Mouse (Mus musculus) spleen, embryonic (tissue): ENCODE measurements around the gene Pi16.

ENCODE experiments used
- CTCF ChIA-PET: fragments of 350-600 bp; sonication (Branson Sonifier 250); formaldehyde crosslinking; loops from one replicate; lab custom pipeline; 2022; lab: Charles Lee

Pi16 gene

GRCm38 (mm10) chr17:29303087-29303486 lies 14.4 kb upstream of the Pi16 start:
- CTCF ChIA-PET, result no interaction called here

- CTCF ChIA-PET, result interaction anchor here (1.4 kb wide), 1 partner anchor 9 kb away, joined by 4 read pairs; no protein-coding TSS in a partner anchor
Measured at GRCm38 (mm10) chr17:29303856-29304255, 13.6 kb upstream of the Pi16 start.

GRCm38 (mm10) chr17:29304376-29305057 lies 13.0 kb upstream of the Pi16 start:
- CTCF ChIA-PET, result interaction anchor here (1.4 to 1.6 kb wide), 2 partner anchors 8 to 40 kb away, joined by 3 to 4 read pairs; partner anchors contain the start of gene Ppil1

GRCm38 (mm10) chr17:29305058-29305806 lies 12.2 kb upstream of the Pi16 start:
- CTCF ChIA-PET, result interaction anchor here (1.4 to 1.6 kb wide), 2 partner anchors 8 to 41 kb away, joined by 3 to 4 read pairs; partner anchors contain the start of gene Ppil1

- CTCF ChIA-PET, result interaction anchor here (1.6 kb wide), 1 partner anchor 41 kb away, joined by 3 read pairs; the partner anchor contains the start of gene Ppil1
Measured at GRCm38 (mm10) chr17:29305871-29306270, 11.6 kb upstream of the Pi16 start.

GRCm38 (mm10) chr17:29310056-29310623 lies 7.3 kb upstream of the Pi16 start:
- CTCF ChIA-PET, result interaction anchor here (0.6 kb wide), 1 partner anchor 14 kb away, joined by 3 read pairs; no protein-coding TSS in a partner anchor

GRCm38 (mm10) chr17:29311602-29312001 lies 5.9 kb upstream of the Pi16 start:
- CTCF ChIA-PET, result interaction anchor here (0.6 kb wide), 1 partner anchor 36 kb away, joined by 3 read pairs; no protein-coding TSS in a partner anchor

- CTCF ChIA-PET, result no interaction called here
Measured at GRCm38 (mm10) chr17:29312082-29312481, 5.4 kb upstream of the Pi16 start.

GRCm38 (mm10) chr17:29313300-29313699 lies 4.2 kb upstream of the Pi16 start:
- CTCF ChIA-PET, result no interaction called here

- CTCF ChIA-PET, result no interaction called here
Measured at GRCm38 (mm10) chr17:29315672-29316465, 1.6 kb upstream of the Pi16 start.

GRCm38 (mm10) chr17:29316891-29317290 lies 589 bp upstream of the Pi16 start:
- CTCF ChIA-PET, result no interaction called here

- CTCF ChIA-PET, result no interaction called here
Measured at GRCm38 (mm10) chr17:29318731-29319250, 1.3 kb downstream of the Pi16 start.

GRCm38 (mm10) chr17:29319476-29319875 lies 2.0 kb downstream of the Pi16 start:
- CTCF ChIA-PET, result no interaction called here

- CTCF ChIA-PET, result no interaction called here
Measured at GRCm38 (mm10) chr17:29319881-29320639, 2.6 kb downstream of the Pi16 start.

- CTCF ChIA-PET, result no interaction called here
Measured at GRCm38 (mm10) chr17:29321765-29322602, 4.5 kb downstream of the Pi16 start.

- CTCF ChIA-PET, result no interaction called here
Measured at GRCm38 (mm10) chr17:29322603-29322962, 5.1 kb downstream of the Pi16 start.

GRCm38 (mm10) chr17:29323625-29324024 lies 6.1 kb downstream of the Pi16 start:
- CTCF ChIA-PET, result no interaction called here

GRCm38 (mm10) chr17:29325831-29326230 lies 8.4 kb downstream of the Pi16 start:
- CTCF ChIA-PET, result no interaction called here
